Mouse (Mus musculus) heart, postnatal 14 days (tissue): ENCODE data around the gene Dmrt2. TPM values are rescaled to one million over a fixed set of nuclear protein-coding genes. Genes with fewer than 3 reads are reported as not detected.
A peak's percentile ranks its signal among the peaks of the same experiment; 100 is the strongest.

ENCODE experiments used
- DNase-seq, 2 experiments: peaks; one replicate each; pipeline ENCODE4 v3.0.0; 2021 to 2022
- intact Hi-C: fragments of 180-260 bp; cut with DNase I; formaldehyde crosslinking; loops from one replicate; pipeline ENCODE4 v1.15.1; 2025
- total RNA-seq, 2 experiments: library from RNA; stranded (reverse); gene quantifications; 2 replicates each; pipeline ENCODE4 v1.2.3; 2021

The Dmrt2 gene
- total RNA-seq, 2 experiments from 2014 or later: 0.19 to 0.44 TPM

DNA sequence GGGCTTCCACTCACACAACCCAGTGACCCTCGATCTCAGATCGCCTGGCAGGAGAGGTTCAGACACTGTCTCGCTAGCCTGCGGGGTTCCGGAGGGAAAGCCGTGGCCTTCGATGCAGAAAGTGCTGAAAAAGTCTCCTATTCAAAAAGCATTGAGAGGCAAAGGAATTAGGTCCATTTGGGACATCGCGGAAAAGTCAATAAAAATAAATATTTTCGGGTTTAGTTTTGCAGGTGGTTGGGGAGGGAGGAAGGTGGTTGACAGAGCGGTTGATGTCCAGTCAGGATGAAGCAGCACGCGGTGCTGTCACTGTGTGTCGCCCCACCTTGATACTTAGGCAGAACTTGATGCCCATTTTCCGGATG, 1.8 kb downstream of the Dmrt2 start:
- intact Hi-C loops: loop anchor here (5.0 kb wide), 1 partner anchor 67 kb away; no protein-coding TSS in a partner anchor
- no peak for DNase-seq

DNA sequence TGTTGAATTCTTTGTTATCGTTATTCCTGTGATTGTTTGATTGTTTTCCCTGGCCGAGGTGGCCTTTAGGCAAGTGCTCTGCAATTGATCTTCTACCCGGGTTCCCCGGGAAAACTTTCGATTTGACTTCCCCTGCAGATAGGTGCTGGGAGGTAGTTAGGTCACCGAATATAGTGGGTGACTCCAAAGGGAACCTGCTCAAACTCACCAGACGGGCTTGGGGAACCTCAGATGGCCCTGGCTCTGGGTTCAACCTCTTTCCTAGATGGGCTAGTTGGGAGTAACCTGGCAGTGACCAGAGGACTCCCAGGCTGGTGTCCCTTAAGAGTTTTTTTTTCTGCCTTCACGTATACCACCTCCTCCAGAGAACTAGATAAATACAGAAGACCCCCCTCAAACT, 2.5 kb downstream of the Dmrt2 start:
- no peak for DNase-seq
- intact Hi-C loops: loop anchor here (5.0 kb wide), 1 partner anchor 67 kb away; no protein-coding TSS in a partner anchor

GRCm38 (mm10) chr19:25675866-25676440, 3.7 kb downstream of the Dmrt2 start:
- DNase-seq: no peak
- intact Hi-C loops: no loop called here

- intact Hi-C loops: no loop called here
- no peak for DNase-seq
These were observed 26.6 kb downstream of the Dmrt2 start for GRCm38 (mm10) chr19:25698850-25699249.

DNA sequence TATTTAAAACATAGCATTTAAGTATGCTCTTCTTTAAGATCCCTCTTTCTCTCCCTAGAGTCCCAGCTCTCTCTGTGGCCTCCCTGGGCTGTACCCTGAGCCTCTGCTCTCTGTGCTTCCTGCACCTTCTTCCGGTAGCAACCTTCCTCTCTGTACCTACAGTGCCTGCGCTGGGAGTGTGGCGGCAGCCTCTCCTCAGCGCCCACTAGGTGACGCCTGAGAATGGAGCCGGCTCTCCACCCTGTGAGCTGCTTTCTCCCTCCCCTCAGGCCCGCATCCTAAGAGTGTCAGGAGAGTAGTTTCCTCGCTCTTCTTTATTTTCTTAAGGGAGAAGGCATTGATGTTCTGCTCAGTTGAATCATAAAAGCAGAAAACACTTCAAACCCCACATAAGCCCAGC, 41.2 kb downstream of the Dmrt2 start:
- intact Hi-C loops: loop anchor here (5.0 kb wide), 1 partner anchor 324 kb away; no protein-coding TSS in a partner anchor
- DNase-seq: peak; percentile 3 to 16

- DNase-seq: no peak
- intact Hi-C loops: loop anchor here (5.0 kb wide), 1 partner anchor 322 kb away; no protein-coding TSS in a partner anchor
These were observed 42.7 kb downstream of the Dmrt2 start for GRCm38 (mm10) chr19:25714927-25715326.

GRCm38 (mm10) chr19:25722616-25723015, 50.4 kb downstream of the Dmrt2 start:
- intact Hi-C loops: no loop called here

More at GRCm38 (mm10) chr19:25722616-25723015, 50.4 kb downstream of the Dmrt2 start:
- no peak for DNase-seq

Other genes with a start within 250 kb of the Dmrt2 start
- not detected for gene Dmrt1, start 166.8 kb upstream of the Dmrt2 start, total RNA-seq
- not detected for gene Dmrt3, start 62.1 kb upstream of the Dmrt2 start, total RNA-seq